Mouse (Mus musculus): ENCODE results near the gene Nbas. TPM values are rescaled to one million over a fixed set of nuclear protein-coding genes. Genes with fewer than 3 reads are reported as not detected.

The Nbas gene
- polyA plus RNA-seq, 1 experiment: 27.7 TPM

GRCm38 (mm10) chr12:13597026-13597425 is 328.1 kb downstream of the Nbas start:
- TF ChIP-seq CTCF (IDR thresholded peaks at IDR 0.05; ENCODE audit: borderline replicate concordance, insufficient read depth, low read length) (no peak), POLR2A (IDR thresholded peaks at IDR 0.05; ENCODE audit: low read depth, low read length) (no peak)
- H3K4me3 ChIP-seq (ENCODE audit: insufficient read depth, low read length): no peak overlapping the region
- no peak overlapping the region for H3K27ac ChIP-seq (ENCODE audit: insufficient read depth, low read length)
- H3K4me1 ChIP-seq (ENCODE audit: control insufficient read depth, insufficient read depth, low read length): no peaks in the 10 kb centered on the region

- no peaks in the 10 kb centered on the region for H3K4me1 ChIP-seq (ENCODE audit: control insufficient read depth, insufficient read depth, low read length)
- no peak overlapping the region for H3K4me3 ChIP-seq (ENCODE audit: insufficient read depth, low read length)
- H3K27ac ChIP-seq (ENCODE audit: insufficient read depth, low read length): no peak overlapping the region
- TF ChIP-seq POLR2A (IDR thresholded peaks at IDR 0.05; ENCODE audit: low read depth, low read length) (no peak), CTCF (IDR thresholded peaks at IDR 0.05; ENCODE audit: borderline replicate concordance, insufficient read depth, low read length) (no peak)
These were observed 329.6 kb downstream of the Nbas start for GRCm38 (mm10) chr12:13598545-13598944.

- Histone ChIP-seq H3K27ac (ENCODE audit: insufficient read depth, low read length) (no peak overlapping the region), H3K4me3 (ENCODE audit: insufficient read depth, low read length) (no peak overlapping the region), H3K4me1 (ENCODE audit: control insufficient read depth, insufficient read depth, low read length) (no peaks in the 10 kb centered on the region)
- TF ChIP-seq POLR2A (IDR thresholded peaks at IDR 0.05; ENCODE audit: low read depth, low read length) (no peak), CTCF (IDR thresholded peaks at IDR 0.05; ENCODE audit: borderline replicate concordance, insufficient read depth, low read length) (no peak)
These were observed 333.5 kb downstream of the Nbas start for GRCm38 (mm10) chr12:13602414-13602813.

- TF ChIP-seq CTCF (IDR thresholded peaks at IDR 0.05; ENCODE audit: borderline replicate concordance, insufficient read depth, low read length) (no peak), POLR2A (IDR thresholded peaks at IDR 0.05; ENCODE audit: low read depth, low read length) (no peak)
- no peak overlapping the region for H3K27ac ChIP-seq (ENCODE audit: insufficient read depth, low read length)
- no peak overlapping the region for H3K4me3 ChIP-seq (ENCODE audit: insufficient read depth, low read length)
- H3K4me1 ChIP-seq (ENCODE audit: control insufficient read depth, insufficient read depth, low read length): no peaks in the 10 kb centered on the region
These were observed 338.1 kb downstream of the Nbas start for GRCm38 (mm10) chr12:13607021-13607420.

GRCm38 (mm10) chr12:13609027-13609426 is 340.1 kb downstream of the Nbas start:
- TF ChIP-seq POLR2A (IDR thresholded peaks at IDR 0.05; ENCODE audit: low read depth, low read length) (no peak), CTCF (IDR thresholded peaks at IDR 0.05; ENCODE audit: borderline replicate concordance, insufficient read depth, low read length) (no peak)
- H3K4me3 ChIP-seq (ENCODE audit: insufficient read depth, low read length): no peak overlapping the region
- H3K27ac ChIP-seq (ENCODE audit: insufficient read depth, low read length): no peak overlapping the region
- H3K4me1 ChIP-seq (ENCODE audit: control insufficient read depth, insufficient read depth, low read length): no peaks in the 10 kb centered on the region

GRCm38 (mm10) chr12:13613041-13613440 is 344.1 kb downstream of the Nbas start:
- Histone ChIP-seq H3K4me1 (ENCODE audit: control insufficient read depth, insufficient read depth, low read length) (no peaks in the 10 kb centered on the region), H3K4me3 (ENCODE audit: insufficient read depth, low read length) (no peak overlapping the region), H3K27ac (ENCODE audit: insufficient read depth, low read length) (no peak overlapping the region)
- TF ChIP-seq CTCF (IDR thresholded peaks at IDR 0.05; ENCODE audit: borderline replicate concordance, insufficient read depth, low read length): no peak
- no peak for TF ChIP-seq POLR2A (IDR thresholded peaks at IDR 0.05; ENCODE audit: low read depth, low read length)

GRCm38 (mm10) chr12:13615661-13616060 is 346.7 kb downstream of the Nbas start:
- Histone ChIP-seq H3K4me1 (ENCODE audit: control insufficient read depth, insufficient read depth, low read length) (no peaks in the 10 kb centered on the region), H3K4me3 (ENCODE audit: insufficient read depth, low read length) (no peak overlapping the region), H3K27ac (ENCODE audit: insufficient read depth, low read length) (no peak overlapping the region)
- TF ChIP-seq POLR2A (IDR thresholded peaks at IDR 0.05; ENCODE audit: low read depth, low read length) (no peak), CTCF (IDR thresholded peaks at IDR 0.05; ENCODE audit: borderline replicate concordance, insufficient read depth, low read length) (no peak)

GRCm38 (mm10) chr12:13622150-13622822 is 353.4 kb downstream of the Nbas start:
- no peak overlapping the region for H3K27ac ChIP-seq (ENCODE audit: insufficient read depth, low read length)
- H3K4me3 ChIP-seq (ENCODE audit: insufficient read depth, low read length): no peak overlapping the region
- no peaks in the 10 kb centered on the region for H3K4me1 ChIP-seq (ENCODE audit: control insufficient read depth, insufficient read depth, low read length)
- TF ChIP-seq CTCF (IDR thresholded peaks at IDR 0.05; ENCODE audit: borderline replicate concordance, insufficient read depth, low read length): no peak
- TF ChIP-seq POLR2A (IDR thresholded peaks at IDR 0.05; ENCODE audit: low read depth, low read length): no peak

- Histone ChIP-seq H3K4me1 (ENCODE audit: control insufficient read depth, insufficient read depth, low read length) (no peaks in the 10 kb centered on the region), H3K27ac (ENCODE audit: insufficient read depth, low read length) (no peak overlapping the region), H3K4me3 (ENCODE audit: insufficient read depth, low read length) (no peak overlapping the region)
- TF ChIP-seq CTCF (IDR thresholded peaks at IDR 0.05; ENCODE audit: borderline replicate concordance, insufficient read depth, low read length) (no peak), POLR2A (IDR thresholded peaks at IDR 0.05; ENCODE audit: low read depth, low read length) (no peak)
These were observed 358.1 kb downstream of the Nbas start for GRCm38 (mm10) chr12:13626803-13627706.

Other genes starting within 250 kb of the Nbas start
- 183 and 195 TPM in 2 replicates for gene Ddx1, start 19.9 kb upstream of the Nbas start, polyA plus RNA-seq (2011; ENCODE audit: insufficient read length, low read depth, missing spikeins)